Mouse (Mus musculus): ENCODE results near the gene Mettl11b. TPM values are rescaled to one million over a fixed set of nuclear protein-coding genes. Genes with fewer than 3 reads are reported as not detected.

The Mettl11b gene
- 1.8 TPM for polyA plus RNA-seq (2015; fragmentation: Illumina TruSeq; extraction: RNeasy Lipid Tissue Mini Kit (QIAGEN cat#74804); ENCODE audit: low read depth, low replicate concordance)

DNA sequence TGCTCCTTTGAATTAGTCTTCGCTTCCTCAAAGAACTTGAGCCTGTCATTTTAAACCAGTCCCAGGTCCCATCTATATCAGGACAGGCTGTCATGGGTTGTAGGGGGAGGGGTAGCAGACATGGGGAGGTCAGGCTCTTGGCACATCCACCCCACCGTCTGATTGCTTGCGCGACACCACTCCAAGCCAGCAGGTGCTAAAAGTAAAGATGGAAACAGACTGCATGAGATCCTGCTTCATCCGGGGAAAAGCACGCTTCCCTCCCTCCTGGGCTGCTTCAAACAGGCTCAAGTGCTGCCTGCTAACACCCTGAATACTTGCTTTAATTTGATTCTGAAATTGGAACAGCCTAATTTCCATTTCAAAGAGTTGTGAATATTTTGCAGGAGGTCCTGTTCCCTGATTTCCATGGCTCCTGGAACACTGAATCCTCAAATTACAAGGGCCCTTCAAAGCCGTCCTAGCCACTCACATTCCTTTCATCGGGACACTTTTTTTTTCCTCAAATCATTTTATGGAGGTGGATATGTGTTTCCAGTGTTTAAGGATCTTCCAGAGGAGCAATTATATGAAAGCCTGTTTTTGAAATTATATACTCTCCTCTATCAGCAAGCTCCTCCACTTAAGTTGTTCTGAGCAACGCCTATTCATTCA is at the start of gene Mettl11b:
TSS of gene Mettl11b (minus strand) at position 127 of the 654 bp plus-strand sequence.

Other genes starting within 250 kb of the Mettl11b start
- gene Kifap3, start 54.4 kb upstream of the Mettl11b start, polyA plus RNA-seq (2015; fragmentation: Illumina TruSeq; extraction: RNeasy Lipid Tissue Mini Kit (QIAGEN cat#74804); ENCODE audit: low read depth, low replicate concordance), result 210 TPM
- gene Scyl3, start 203.9 kb upstream of the Mettl11b start, polyA plus RNA-seq (2015; fragmentation: Illumina TruSeq; extraction: RNeasy Lipid Tissue Mini Kit (QIAGEN cat#74804); ENCODE audit: low read depth, low replicate concordance), result 20.5 TPM

Data from brain, adult 10 weeks (tissue).